Mouse (Mus musculus) frontal cortex, postnatal 25 days (tissue): ENCODE data around the gene Gtf2a1.
"Not testable (repeated sequence)": the region's sequence is repeated elsewhere in the genome, so short reads cannot be mapped to it uniquely, and the experiment has no call there.

ENCODE experiments used
- DNase-seq, 2 experiments: peaks; one replicate each; pipeline ENCODE4 v3.0.0; 2022; ENCODE audit warnings: low spot score in 2 of 2

The Gtf2a1 gene

GRCm38 (mm10) chr12:91581204-91582070 is 8.8 kb downstream of the Gtf2a1 start:
- no peak for DNase-seq

- DNase-seq = no peak
Measured at GRCm38 (mm10) chr12:91579665-91580064, 10.6 kb downstream of the Gtf2a1 start.

DNA sequence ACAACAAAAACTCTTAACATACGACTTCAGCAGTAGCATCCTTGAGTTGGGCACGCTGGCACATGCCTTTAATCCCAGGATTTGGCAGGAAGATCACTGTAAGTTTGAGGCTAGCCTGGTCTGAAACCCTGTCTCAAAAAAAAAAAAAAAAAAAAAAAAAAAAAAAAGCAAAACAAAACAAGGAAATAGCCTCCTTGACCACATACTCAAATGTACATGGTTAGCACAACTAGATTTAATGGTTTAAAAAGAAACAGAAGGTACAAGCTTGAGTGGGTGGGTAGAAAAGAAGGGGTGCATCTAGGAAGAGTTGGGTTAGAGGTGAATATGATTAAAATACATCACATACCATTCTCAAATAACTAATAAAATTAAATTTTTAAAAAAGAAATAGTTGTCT is 18.6 kb downstream of the Gtf2a1 start:
- no peak for DNase-seq

DNA sequence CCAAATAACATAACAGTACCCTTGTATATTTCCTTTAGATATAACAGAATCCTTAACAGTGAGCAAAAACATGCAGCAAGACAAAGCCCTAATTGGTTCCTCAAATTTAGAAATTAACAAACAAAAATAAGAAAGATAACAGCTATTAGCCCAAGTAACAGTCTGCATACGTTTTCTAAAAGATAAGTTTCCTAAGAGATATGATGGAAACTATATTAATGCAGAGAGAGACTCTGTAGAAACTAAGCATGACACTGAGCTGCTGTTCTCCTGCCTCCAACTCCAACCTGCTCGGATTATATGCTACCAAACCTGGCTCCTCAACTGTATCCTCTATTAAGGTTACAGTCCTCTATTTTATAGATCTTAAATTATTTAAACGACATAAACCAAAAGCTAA is 21.0 kb downstream of the Gtf2a1 start:
- DNase-seq = no peak

DNA sequence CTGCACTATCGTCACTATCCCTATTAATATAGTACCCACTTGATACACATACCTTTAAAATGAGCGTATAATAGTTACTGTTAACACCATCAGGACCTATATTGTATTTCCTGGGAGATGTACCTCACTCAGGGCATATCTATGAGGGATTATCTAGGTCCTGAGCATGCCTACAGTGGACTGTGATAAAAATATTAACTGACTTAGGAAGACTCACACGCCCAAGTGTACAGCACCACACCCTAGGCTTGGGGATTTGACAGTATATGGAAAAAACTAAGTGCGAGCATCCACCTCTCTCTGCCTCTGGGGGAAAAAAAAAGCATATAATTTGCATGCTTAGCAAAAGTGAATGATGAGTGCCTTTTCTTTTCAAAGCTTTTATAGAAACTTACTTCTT is 23.1 kb downstream of the Gtf2a1 start:
- no peak for DNase-seq

DNA sequence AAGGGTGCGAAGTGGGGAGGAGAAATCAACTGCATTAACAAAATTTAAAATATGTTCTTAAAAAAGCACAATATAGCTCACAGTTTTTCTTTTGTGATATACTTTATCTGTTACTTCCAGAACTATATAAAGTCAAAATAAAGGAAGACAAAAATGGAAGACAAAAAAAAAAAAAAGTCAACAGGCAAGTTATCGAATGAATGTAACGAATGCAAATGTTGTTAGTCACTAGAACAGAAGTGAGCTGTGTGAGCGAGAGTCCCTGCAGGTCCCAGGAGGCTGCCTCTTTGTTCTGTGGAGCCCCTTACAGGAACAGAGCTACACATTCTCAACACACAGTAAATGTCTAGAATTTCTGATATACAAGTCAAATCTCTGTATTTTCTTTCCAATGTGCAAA is 32.1 kb downstream of the Gtf2a1 start:
- DNase-seq = not testable (repeated sequence)

- not testable (repeated sequence) for DNase-seq
Measured at GRCm38 (mm10) chr12:91557358-91558005, 32.8 kb downstream of the Gtf2a1 start.

GRCm38 (mm10) chr12:91551773-91552526 is 38.3 kb downstream of the Gtf2a1 start:
- DNase-seq = peak; percentile 35 to 53

GRCm38 (mm10) chr12:91549471-91549870 is 40.8 kb downstream of the Gtf2a1 start:
- no peak for DNase-seq

DNA sequence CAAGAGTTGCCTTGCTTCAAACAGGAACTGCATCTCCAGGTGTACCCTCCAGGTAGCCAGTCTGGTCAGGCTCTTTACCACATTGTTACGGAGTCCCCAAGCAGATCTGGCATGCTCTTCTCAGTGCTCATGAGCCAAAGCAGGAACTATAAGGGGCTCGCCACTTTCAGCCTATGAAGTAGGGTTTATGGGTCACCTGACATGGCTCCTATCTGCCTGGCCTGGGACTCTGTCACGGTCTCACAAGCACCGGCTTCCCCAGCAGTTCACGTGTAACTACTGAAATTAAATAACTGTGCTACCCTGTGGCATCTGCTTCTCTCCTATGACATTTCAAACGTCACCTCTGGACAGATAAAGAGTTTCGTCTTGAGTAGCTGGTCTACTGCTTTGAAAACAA is 50.1 kb downstream of the Gtf2a1 start:
- no peak for DNase-seq

GRCm38 (mm10) chr12:91534514-91534913 is 55.8 kb downstream of the Gtf2a1 start:
- no peak for DNase-seq

- DNase-seq = no peak
Measured at GRCm38 (mm10) chr12:91523626-91524025, 66.7 kb downstream of the Gtf2a1 start.

DNA sequence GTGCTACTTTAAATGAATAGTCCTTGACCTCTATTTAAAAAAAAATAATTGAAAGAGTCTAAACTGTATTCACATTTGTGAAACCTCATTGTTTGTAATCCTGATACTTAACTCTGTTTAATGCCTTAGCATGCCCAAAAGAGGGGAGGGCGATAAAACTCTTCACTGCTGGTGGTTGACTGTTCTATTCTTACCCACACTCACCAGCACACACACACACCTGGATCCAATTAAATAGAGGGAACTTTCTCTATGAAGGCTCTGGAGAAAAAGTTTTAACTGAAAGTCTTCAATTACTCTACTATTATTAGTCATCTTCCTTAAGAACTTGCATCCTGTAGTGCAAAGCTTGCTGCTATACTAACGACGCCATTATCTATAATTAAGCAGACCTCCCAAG is 72.5 kb downstream of the Gtf2a1 start:
- no peak for DNase-seq

DNA sequence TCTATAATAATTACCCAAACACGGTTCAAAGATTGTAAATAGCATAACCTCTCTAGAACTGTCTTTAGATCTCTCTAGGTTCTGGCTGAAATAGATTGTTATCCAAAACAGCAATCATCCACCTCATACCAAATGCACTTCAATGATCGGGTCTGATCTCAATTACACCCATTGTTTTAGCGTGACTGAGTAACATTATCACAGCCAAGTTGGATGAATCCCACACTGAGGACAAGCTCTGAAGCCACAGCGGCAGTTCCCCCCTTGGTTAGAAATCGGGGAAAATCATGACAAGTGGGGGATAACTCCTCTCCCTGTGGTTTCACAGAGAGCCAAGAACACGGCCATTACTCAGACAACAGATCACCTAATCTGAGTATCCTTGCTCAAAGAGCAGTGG is 76.3 kb downstream of the Gtf2a1 start:
- no peak for DNase-seq

GRCm38 (mm10) chr12:91511766-91512165 is 78.5 kb downstream of the Gtf2a1 start:
- no peak for DNase-seq
